ENCODE assay signal across 22 mouse cellular contexts in the genomic region with DNA sequence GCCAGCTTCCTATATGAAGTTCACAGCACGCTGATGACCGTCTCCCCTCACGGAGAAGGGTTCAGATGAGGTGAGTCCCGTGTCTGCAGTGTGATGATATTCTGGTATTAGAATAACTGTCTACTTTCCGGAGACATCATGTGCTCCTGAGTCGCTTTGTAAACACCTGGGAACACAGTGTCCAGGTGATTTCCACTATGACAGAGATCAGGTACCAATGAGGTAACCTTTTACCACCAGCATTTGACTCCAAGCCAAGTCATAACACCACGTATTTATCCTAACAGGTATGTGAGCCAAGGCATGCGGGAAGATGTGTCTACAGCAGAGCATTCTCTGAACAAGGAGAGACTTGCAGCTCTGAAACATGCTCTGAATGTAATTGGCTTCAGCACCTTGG.
DNase-seq lines count a peak whose midpoint lies in the region; ATAC-seq and TF ChIP-seq lines count a peak whose summit lies in the region.
"Had no signal": no experiment of that assay in that cellular context is flagged by ENCODE, and none has a peak within 500 bp of the region (broad histone marks: within the 10 kb centered on the region; RNA-seq: fewer than 3 reads in every experiment).

No protein-coding gene starts in this region.

- 0 out of 2 replicates have a peak, but pooled peaks cover 7% of the 10 kb centered on the region for H3K27me3 ChIP-seq in heart, embryonic 12.5 days (replicated peaks)
- no peaks in the 10 kb centered on the region for H3K27me3 ChIP-seq in heart, embryonic 10.5 days (ENCODE audit: insufficient read depth, poor library complexity, severe bottlenecking)
- H3K27me3 ChIP-seq in heart, embryonic 11.5 days (ENCODE audit: control insufficient read depth, insufficient read depth, low read length) = no peaks in the 10 kb centered on the region
- H3K27me3 ChIP-seq in liver, postnatal 0 days (ENCODE audit: insufficient read depth, low read length) = no peaks in the 10 kb centered on the region
- H3K27me3 ChIP-seq: CH12.LX had no signal

- 82% methylated on average over 8 of the region's 8 CpGs for WGBS in heart, embryonic 12.5 days
- WGBS in heart, embryonic 10.5 days = 88% methylated on average over 8 of the region's 8 CpGs
- 86% methylated on average over 8 of the region's 8 CpGs for WGBS in heart, embryonic 11.5 days (ENCODE audit: insufficient replicate concordance)
- WGBS in liver, postnatal 0 days (ENCODE audit: insufficient replicate concordance) = 67% methylated on average over 8 of the region's 8 CpGs

- ATAC-seq in heart, embryonic 12.5 days (ENCODE audit: insufficient number of reproducible peaks, low FRiP score) = no peak
- no peak for ATAC-seq in heart, embryonic 11.5 days (replicated peaks; ENCODE audit: insufficient number of reproducible peaks, low FRiP score, low TSS enrichment)
- ATAC-seq in liver, postnatal 0 days = peak; percentile 87
- ATAC-seq: activated CD4-positive, CD25-positive, alpha-beta regulatory T cell, adult 4 months; CD4-positive, CD25-positive, alpha-beta regulatory T cell, adult 4 months; Patski had no signal

- no peak overlapping the region for H3K4me3 ChIP-seq in heart, embryonic 12.5 days
- no peak overlapping the region for H3K4me3 ChIP-seq in heart, embryonic 10.5 days
- no peak overlapping the region for H3K4me3 ChIP-seq in heart, embryonic 11.5 days (ENCODE audit: low read depth, low read length)
- H3K4me3 ChIP-seq in liver, postnatal 0 days (ENCODE audit: low read depth, low read length) = no peak overlapping the region

- peak; percentile 82 for DNase-seq in heart, adult 11 months
- DNase-seq in heart, embryonic 10.5 days (ENCODE audit: low spot score) = peak; percentile 48
- DNase-seq in liver, postnatal 0 days = peak; percentile 33
- no peak for DNase-seq in liver
- DNase-seq in fat pad, adult 2 months (ENCODE audit: extremely low read depth, low read depth, low spot score) = peak; percentile 57
- no peak for DNase-seq in gastrocnemius, postnatal 14 days
- DNase-seq: adrenal gland, adult 2 months; adrenal gland, adult 8-10 months; adrenal gland, postnatal 10 days; adrenal gland, postnatal 14 days; adrenal gland, postnatal 25 days; adrenal gland, postnatal 36 days; B cell, adult 2 months; cerebellum, adult 11 months; cerebellum, adult 11-12 months had no signal

- peak; percentile 96 for TF ChIP-seq EP300 in liver, postnatal 0 days (IDR thresholded peaks at IDR 0.05; ENCODE audit: low read depth)

- no peak overlapping the region for H3K9ac ChIP-seq in heart, embryonic 12.5 days
- H3K9ac ChIP-seq in heart, embryonic 11.5 days (ENCODE audit: low read depth, low read length) = no peak overlapping the region
- peak overlapping the region; percentile 30; the same call in 1 of the 2 replicates for H3K9ac ChIP-seq in liver, postnatal 0 days (replicated peaks)

- TF ChIP-seq CTCF in liver, postnatal 0 days (IDR thresholded peaks at IDR 0.05; ENCODE audit: low read depth) = no peak

- H3K4me1 ChIP-seq in heart, embryonic 12.5 days (replicated peaks) = no peaks in the 10 kb centered on the region
- no peaks in the 10 kb centered on the region for H3K4me1 ChIP-seq in heart, embryonic 10.5 days
- no peaks in the 10 kb centered on the region for H3K4me1 ChIP-seq in heart, embryonic 11.5 days (ENCODE audit: control insufficient read depth, insufficient read depth, low read length)
- H3K4me1 ChIP-seq in liver, postnatal 0 days (ENCODE audit: insufficient read depth) = 0 out of 2 replicates have a peak, but pooled peaks cover 2% of the 10 kb centered on the region

- no peaks in the 10 kb centered on the region for H3K36me3 ChIP-seq in heart, embryonic 12.5 days
- no peaks in the 10 kb centered on the region for H3K36me3 ChIP-seq in heart, embryonic 10.5 days
- no peaks in the 10 kb centered on the region for H3K36me3 ChIP-seq in heart, embryonic 11.5 days (ENCODE audit: control insufficient read depth, insufficient read depth, low read length)
- no peaks in the 10 kb centered on the region for H3K36me3 ChIP-seq in liver, postnatal 0 days (replicated peaks; ENCODE audit: insufficient read depth, low read length)
- H3K36me3 ChIP-seq: G1E had no signal

- no peak overlapping the region for H3K27ac ChIP-seq in heart, embryonic 12.5 days (ENCODE audit: poor library complexity, severe bottlenecking)
- no peak overlapping the region for H3K27ac ChIP-seq in heart, embryonic 10.5 days
- H3K27ac ChIP-seq in heart, embryonic 11.5 days (ENCODE audit: low read depth, low read length) = no peak overlapping the region
- H3K27ac ChIP-seq in liver, postnatal 0 days (ENCODE audit: low read depth) = peak overlapping the region; percentile 60

- H3K9me3 ChIP-seq in heart, embryonic 12.5 days (replicated peaks) = no peaks in the 10 kb centered on the region
- H3K9me3 ChIP-seq in heart, embryonic 10.5 days = no peaks in the 10 kb centered on the region
- H3K9me3 ChIP-seq in heart, embryonic 11.5 days (replicated peaks; ENCODE audit: control insufficient read depth, low read length) = no peaks in the 10 kb centered on the region
- no peaks in the 10 kb centered on the region for H3K9me3 ChIP-seq in liver, postnatal 0 days (ENCODE audit: low read length)
- H3K9me3 ChIP-seq: G1E had no signal

- intact Hi-C loops in gastrocnemius, postnatal 14 days (cut with DNase I; ENCODE audit: low total_unique reads) = no loop called here

- no peak overlapping the region for H3K4me2 ChIP-seq in heart, embryonic 12.5 days
- H3K4me2 ChIP-seq in heart, embryonic 11.5 days = no peak overlapping the region
- no peak overlapping the region for H3K4me2 ChIP-seq in liver, postnatal 0 days (ENCODE audit: low read depth, low read length)

Comparison
In these comparisons a context has a peak if more than half of its experiments do, and no peak if none do; other contexts are left out.
1. DNase-seq: peak in heart, adult 11 months (single experiment), heart, embryonic 10.5 days (single experiment), liver, postnatal 0 days (single experiment) and fat pad, adult 2 months (single experiment); none in liver (single experiment) and gastrocnemius, postnatal 14 days (single experiment).